Comparison of ENCODE assay signal across 8 mouse cellular contexts in the genomic region with DNA sequence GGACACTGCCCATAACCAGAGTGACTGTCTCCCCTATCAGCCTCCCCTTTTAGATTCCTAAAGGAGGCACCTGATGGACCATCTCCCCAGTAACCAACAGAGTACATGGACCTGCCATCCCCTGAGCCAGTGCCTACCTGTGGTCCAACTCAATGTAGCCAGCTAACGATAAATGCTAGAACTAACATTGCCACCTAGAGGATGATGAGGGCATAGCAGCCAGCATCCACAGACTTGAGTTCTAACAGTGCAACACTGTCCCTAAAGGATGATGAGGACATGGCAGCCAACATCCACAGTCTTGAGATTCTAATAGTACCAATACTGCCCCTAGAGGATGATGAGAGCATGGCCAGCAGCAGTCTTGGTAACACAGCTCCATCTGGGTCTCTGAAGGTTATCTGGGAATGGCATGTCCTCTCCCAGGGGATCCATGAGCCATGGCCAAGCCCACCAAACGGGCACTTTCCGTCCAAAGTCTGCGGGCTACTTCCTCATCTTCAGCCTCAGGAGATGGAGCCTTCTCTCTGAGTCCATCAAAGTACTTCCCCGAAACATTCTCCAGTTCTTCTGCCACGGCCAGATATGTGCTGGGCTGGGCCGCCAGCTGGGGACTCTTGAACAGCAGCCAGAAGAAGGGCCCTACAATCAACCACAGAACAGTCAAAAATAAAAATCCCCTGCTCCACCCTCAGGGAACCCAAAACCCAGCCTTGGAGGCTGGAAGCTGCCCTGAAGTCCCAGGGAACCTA. TPM values are rescaled to one million over a fixed set of nuclear protein-coding genes. Genes with fewer than 3 reads are reported as not detected.
DNase-seq lines count a peak whose midpoint lies in the region; ATAC-seq and TF ChIP-seq lines count a peak whose summit lies in the region.

No protein-coding gene starts in this region.

- no peak overlapping the region for H3K4me3 ChIP-seq in E14TG2a.4 (replicated peaks; ENCODE audit: low read length)
- H3K4me3 ChIP-seq in forebrain, embryonic 12.5 days (replicated peaks), result no peak overlapping the region
- no peak overlapping the region for H3K4me3 ChIP-seq in heart, embryonic 16.5 days (ENCODE audit: low read length)
- no peak overlapping the region for H3K4me3 ChIP-seq in liver, embryonic 13.5 days (replicated peaks)
- no peak overlapping the region for H3K4me3 ChIP-seq in neural tube, embryonic 12.5 days
- H3K4me3 ChIP-seq in stomach, postnatal 0 days (ENCODE audit: low read depth, low read length), result no peak overlapping the region

- H3K4me2 ChIP-seq in forebrain, embryonic 12.5 days, result no peak overlapping the region
- H3K4me2 ChIP-seq in heart, embryonic 16.5 days (ENCODE audit: low read depth, low read length), result no peak overlapping the region
- H3K4me2 ChIP-seq in liver, embryonic 13.5 days, result no peak overlapping the region
- no peak overlapping the region for H3K4me2 ChIP-seq in neural tube, embryonic 12.5 days (replicated peaks)
- H3K4me2 ChIP-seq in stomach, postnatal 0 days (replicated peaks; ENCODE audit: low read depth), result no peak overlapping the region

- 80% methylated on average over 7 of the region's 7 CpGs for WGBS in forebrain, embryonic 12.5 days
- WGBS in heart, embryonic 16.5 days, result 49% methylated on average over 7 of the region's 7 CpGs
- 44% methylated on average over 7 of the region's 7 CpGs for WGBS in liver, embryonic 13.5 days (ENCODE audit: insufficient replicate concordance)
- WGBS in neural tube, embryonic 12.5 days, result 80% methylated on average over 7 of the region's 7 CpGs
- WGBS in stomach, postnatal 0 days, result 64% methylated on average over 7 of the region's 7 CpGs

- peak; percentile 91 for DNase-seq in c-Kit-positive CD71-positive TER-119-positive erythroid progenitor cells, embryonic 14.5 days (ENCODE audit: low spot score)
- DNase-seq in kidney, postnatal 25 days, result peak; percentile 91 to 97
- DNase-seq in liver, embryonic 13.5 days, result peak; percentile 63
- peak; percentile 91 for DNase-seq in stomach, postnatal 0 days (ENCODE audit: low spot score)

- H3K4me1 ChIP-seq in E14TG2a.4 (replicated peaks; ENCODE audit: low read depth, low read length), result 0 out of 2 replicates have a peak, but pooled peaks cover 3% of the 10 kb centered on the region
- no peaks in the 10 kb centered on the region for H3K4me1 ChIP-seq in forebrain, embryonic 12.5 days
- no peaks in the 10 kb centered on the region for H3K4me1 ChIP-seq in heart, embryonic 16.5 days (ENCODE audit: control insufficient read depth, insufficient read depth, low read length)
- H3K4me1 ChIP-seq in liver, embryonic 13.5 days (replicated peaks), result no peaks in the 10 kb centered on the region
- H3K4me1 ChIP-seq in neural tube, embryonic 12.5 days, result no peaks in the 10 kb centered on the region
- no peaks in the 10 kb centered on the region for H3K4me1 ChIP-seq in stomach, postnatal 0 days (replicated peaks; ENCODE audit: control insufficient read depth, insufficient read depth)

- peaks cover 8% of the 10 kb centered on the region for H3K9me3 ChIP-seq in E14TG2a.4 (ENCODE audit: low read length)
- no peaks in the 10 kb centered on the region for H3K9me3 ChIP-seq in forebrain, embryonic 12.5 days
- no peaks in the 10 kb centered on the region for H3K9me3 ChIP-seq in heart, embryonic 16.5 days (replicated peaks; ENCODE audit: control insufficient read depth, low read length)
- H3K9me3 ChIP-seq in liver, embryonic 13.5 days (replicated peaks), result no peaks in the 10 kb centered on the region
- H3K9me3 ChIP-seq in neural tube, embryonic 12.5 days, result no peaks in the 10 kb centered on the region
- H3K9me3 ChIP-seq in stomach, postnatal 0 days (ENCODE audit: control insufficient read depth, low read length), result no peaks in the 10 kb centered on the region

- H3K27ac ChIP-seq in forebrain, embryonic 12.5 days, result no peak overlapping the region
- no peak overlapping the region for H3K27ac ChIP-seq in heart, embryonic 16.5 days (ENCODE audit: low read length)
- H3K27ac ChIP-seq in liver, embryonic 13.5 days, result no peak overlapping the region
- H3K27ac ChIP-seq in neural tube, embryonic 12.5 days, result no peak overlapping the region
- H3K27ac ChIP-seq in stomach, postnatal 0 days (replicated peaks), result no peak overlapping the region

- peak; percentile 93 for ATAC-seq in forebrain, embryonic 12.5 days (ENCODE audit: low FRiP score)
- peak; percentile 85 for ATAC-seq in heart, embryonic 16.5 days (replicated peaks; ENCODE audit: extremely low read depth, insufficient read depth, low FRiP score)
- ATAC-seq in liver, embryonic 13.5 days (ENCODE audit: low read depth), result peak; percentile 87
- ATAC-seq in neural tube, embryonic 12.5 days (ENCODE audit: low FRiP score, low read depth), result peak; percentile 95
- ATAC-seq in stomach, postnatal 0 days (ENCODE audit: low FRiP score, low TSS enrichment), result peak; percentile 93

- no peak overlapping the region for H3K9ac ChIP-seq in forebrain, embryonic 12.5 days
- no peak overlapping the region for H3K9ac ChIP-seq in heart, embryonic 16.5 days (ENCODE audit: low read length)
- no peak overlapping the region for H3K9ac ChIP-seq in liver, embryonic 13.5 days
- H3K9ac ChIP-seq in neural tube, embryonic 12.5 days, result no peak overlapping the region
- H3K9ac ChIP-seq in stomach, postnatal 0 days (ENCODE audit: low read length), result no peak overlapping the region

- peaks cover 88% of the 10 kb centered on the region for H3K36me3 ChIP-seq in E14TG2a.4 (ENCODE audit: insufficient read depth, low read length)
- peaks cover 67% of the 10 kb centered on the region for H3K36me3 ChIP-seq in forebrain, embryonic 12.5 days (replicated peaks)
- H3K36me3 ChIP-seq in heart, embryonic 16.5 days (ENCODE audit: control insufficient read depth, insufficient read depth), result peaks cover 72% of the 10 kb centered on the region
- H3K36me3 ChIP-seq in liver, embryonic 13.5 days, result peaks cover 49% of the 10 kb centered on the region
- peaks cover 50% of the 10 kb centered on the region for H3K36me3 ChIP-seq in neural tube, embryonic 12.5 days
- H3K36me3 ChIP-seq in stomach, postnatal 0 days (ENCODE audit: control insufficient read depth, insufficient read depth, low read length), result peaks cover 32% of the 10 kb centered on the region

- peak; percentile 100 for TF ChIP-seq CTCF in E14TG2a.4 (conservative IDR thresholded peaks at IDR 0.05; ENCODE audit: low read length)
- TF ChIP-seq CTCF in stomach, postnatal 0 days (IDR thresholded peaks at IDR 0.05; ENCODE audit: low read depth), result peak; percentile 100

- no peaks in the 10 kb centered on the region for H3K27me3 ChIP-seq in E14TG2a.4 (ENCODE audit: insufficient read depth, low read length)
- H3K27me3 ChIP-seq in forebrain, embryonic 12.5 days, result no peaks in the 10 kb centered on the region
- H3K27me3 ChIP-seq in heart, embryonic 16.5 days (ENCODE audit: control insufficient read depth, insufficient read depth, low read length), result no peaks in the 10 kb centered on the region
- no peaks in the 10 kb centered on the region for H3K27me3 ChIP-seq in liver, embryonic 13.5 days
- no peaks in the 10 kb centered on the region for H3K27me3 ChIP-seq in neural tube, embryonic 12.5 days (replicated peaks)
- no peaks in the 10 kb centered on the region for H3K27me3 ChIP-seq in stomach, postnatal 0 days (ENCODE audit: control insufficient read depth, insufficient read depth, low read length)

- TF ChIP-seq EP300 in stomach, postnatal 0 days (optimal IDR thresholded peaks at IDR 0.05), result no peak

RNA-seq across cellular contexts. Expression of a gene that starts 18.1 kb away (rescaled TPM):
- polyA plus RNA-seq in forebrain, embryonic 12.5 days (2016; fragmentation: Nextera tagmentation; extraction: Ambion mirVana), result 26.5 and 26.7 TPM in 2 replicates
- polyA plus RNA-seq in heart, embryonic 16.5 days (2015; fragmentation: Nextera tagmentation; extraction: Ambion mirVana), result 31.9 and 32.2 TPM in 2 replicates
- polyA plus RNA-seq in liver, embryonic 13.5 days (2015; fragmentation: Nextera tagmentation; extraction: Ambion mirVana), result 7.7 and 7.9 TPM in 2 replicates
- 29.0 and 29.8 TPM in 2 replicates for polyA plus RNA-seq in neural tube, embryonic 12.5 days (2016; fragmentation: Nextera tagmentation; extraction: Ambion mirVana)
- polyA plus RNA-seq in stomach, postnatal 0 days (2015; fragmentation: Nextera tagmentation; extraction: Ambion mirVana), result 29.0 and 30.0 TPM in 2 replicates

RNA-seq across cellular contexts. Expression of a gene that starts 29.8 kb away (rescaled TPM):
- polyA plus RNA-seq in forebrain, embryonic 12.5 days (2016; fragmentation: Nextera tagmentation; extraction: Ambion mirVana), result 0.09 and 0.49 TPM in 2 replicates
- polyA plus RNA-seq in heart, embryonic 16.5 days (2015; fragmentation: Nextera tagmentation; extraction: Ambion mirVana), result 0.14 and 0.16 TPM in 2 replicates
- polyA plus RNA-seq in liver, embryonic 13.5 days (2015; fragmentation: Nextera tagmentation; extraction: Ambion mirVana), result 4.3 and 4.6 TPM in 2 replicates
- polyA plus RNA-seq in neural tube, embryonic 12.5 days (2016; fragmentation: Nextera tagmentation; extraction: Ambion mirVana), result 0.36 and 0.68 TPM in 2 replicates
- 0.01 TPM in 1 of 2 replicates, not detected in the other for polyA plus RNA-seq in stomach, postnatal 0 days (2015; fragmentation: Nextera tagmentation; extraction: Ambion mirVana)

RNA-seq across cellular contexts. Expression of a gene that starts 33.1 kb away (rescaled TPM):
- polyA plus RNA-seq in forebrain, embryonic 12.5 days (2016; fragmentation: Nextera tagmentation; extraction: Ambion mirVana), result 3.6 and 4.1 TPM in 2 replicates
- polyA plus RNA-seq in heart, embryonic 16.5 days (2015; fragmentation: Nextera tagmentation; extraction: Ambion mirVana), result 3.6 and 5.6 TPM in 2 replicates
- polyA plus RNA-seq in liver, embryonic 13.5 days (2015; fragmentation: Nextera tagmentation; extraction: Ambion mirVana), result 1.4 TPM in 2 replicates
- polyA plus RNA-seq in neural tube, embryonic 12.5 days (2016; fragmentation: Nextera tagmentation; extraction: Ambion mirVana), result 8.7 and 8.9 TPM in 2 replicates
- 25.2 and 33.3 TPM in 2 replicates for polyA plus RNA-seq in stomach, postnatal 0 days (2015; fragmentation: Nextera tagmentation; extraction: Ambion mirVana)
